Mouse (Mus musculus) limb, embryonic 14.5 days (tissue): ENCODE measurements around the gene Dbp. TPM values are rescaled to one million over a fixed set of nuclear protein-coding genes. Genes with fewer than 3 reads are reported as not detected.
A peak's percentile ranks its signal among the peaks of the same experiment; 100 is the strongest.

ENCODE experiments used
- ATAC-seq: fragments of 200-750 bp; cut with Nextera tagmentation; 2 replicates; pipeline ENCODE4 v1.8.0; 2017; ENCODE audit warnings: low read depth, moderate number of reproducible peaks, moderate TSS enrichment; ENCODE audit not compliant: low FRiP score
- DNase-seq: peaks from one replicate; pipeline ENCODE4 v3.0.0-alpha.2; 2015; ENCODE audit warnings: low spot score
- H3K27ac ChIP-seq: fragments of 300-500 bp; sonication (generic); replicated peaks from 2 replicates; pipeline ENCODE4 v1.5.1; 2014; ENCODE audit warnings: low read depth, mild to moderate bottlenecking, low read length, moderate library complexity, mixed read lengths
- H3K27me3 ChIP-seq: fragments of 300-500 bp; sonication (generic); 2 replicates; pipeline ENCODE4 v1.6.1; 2014; ENCODE audit warnings: low read length, mixed read lengths; ENCODE audit not compliant: control insufficient read depth, insufficient read depth
- H3K36me3 ChIP-seq: fragments of 300-500 bp; sonication (generic); 2 replicates; pipeline ENCODE4 v1.6.1; 2014; ENCODE audit warnings: mild to moderate bottlenecking, low read length, moderate library complexity, mixed read lengths; ENCODE audit not compliant: control insufficient read depth, insufficient read depth
- H3K4me1 ChIP-seq: fragments of 300-500 bp; sonication (generic); 2 replicates; pipeline ENCODE4 v1.6.1; 2014; ENCODE audit warnings: antibody characterized with exemption, low read length, mixed read lengths; ENCODE audit not compliant: control insufficient read depth, insufficient read depth
- H3K4me2 ChIP-seq: fragments of 300-500 bp; sonication (generic); replicated peaks from 2 replicates; pipeline ENCODE4 v1.6.1; 2014; ENCODE audit warnings: low read depth, mild to moderate bottlenecking, low read length, moderate library complexity; ENCODE audit not compliant: severe bottlenecking
- H3K4me3 ChIP-seq: fragments of 300-500 bp; sonication (generic); replicated peaks from 2 replicates; pipeline ENCODE4 v1.5.1; 2014; ENCODE audit warnings: low read length
- H3K9ac ChIP-seq: fragments of 300-500 bp; sonication (generic); 2 replicates; pipeline ENCODE4 v1.6.1; 2014; ENCODE audit warnings: mild to moderate bottlenecking, low read depth, low read length, moderate library complexity; ENCODE audit not compliant: severe bottlenecking
- H3K9me3 ChIP-seq: fragments of 300-500 bp; sonication (generic); 2 replicates; pipeline ENCODE4 v1.6.1; 2016; ENCODE audit warnings: low read length; ENCODE audit not compliant: control insufficient read depth
- POLR2A ChIP-seq: fragments of 200-500 bp; IDR thresholded peaks from 2 replicates; pipeline ENCODE4 v1.8.0; 2012; ENCODE audit warnings: inconsistent platforms, mild to moderate bottlenecking, moderate library complexity, borderline replicate concordance; ENCODE audit not compliant: insufficient read depth, insufficient read length; ENCODE audit errors: extremely low read depth
- whole genome bisulfite sequencing: fragments of 180-500 bp; shearing (Covaris S2); extraction: QIAGEN DNeasy Blood & Tissue Kit; methylation state at CpG from one replicate; pipeline ENCODE4 v1.1.7; 2014; 5-methylcytosine and 5-hydroxymethylcytosine counted together
- polyA plus RNA-seq, 2 experiments: library from polyadenylated mRNA; depleted of rRNA in 1 of 2; stranded (reverse) in 1 of 2; unstranded in 1 of 2; fragments of >200 nt; fragmentation: Nextera tagmentation in 1 of 2; extraction: Ambion mirVana in 1 of 2; gene quantifications; 2 replicates each; pipeline versions ENCODE4 v1.2.1 to v1.2.3; 2012 to 2014

Dbp gene
- polyA plus RNA-seq, 2 experiments = 7.0 to 15.1 TPM

GRCm38 (mm10) chr7:45749401-45749800, 44.5 kb downstream of the Dbp start:
- Histone ChIP-seq H3K27me3 (no peaks in the 10 kb centered on the region), H3K4me1 (no peaks in the 10 kb centered on the region), H3K27ac (no peak overlapping the region), H3K9ac (no peak overlapping the region), H3K4me3 (no peak overlapping the region), H3K36me3 (no peaks in the 10 kb centered on the region), H3K4me2 (no peak overlapping the region), H3K9me3 (no peaks in the 10 kb centered on the region; the same call in 1 of the 2 replicates)
- no peak for ATAC-seq
- WGBS = 41% methylated on average over 9 of the region's 10 CpGs
- no peak for DNase-seq
- TF ChIP-seq POLR2A = no peak

GRCm38 (mm10) chr7:45750162-45750561, 45.3 kb downstream of the Dbp start:
- Histone ChIP-seq H3K27ac (no peak overlapping the region), H3K9me3 (no peaks in the 10 kb centered on the region; the same call in 1 of the 2 replicates), H3K9ac (no peak overlapping the region), H3K4me1 (no peaks in the 10 kb centered on the region), H3K4me2 (no peak overlapping the region), H3K27me3 (no peaks in the 10 kb centered on the region), H3K4me3 (no peak overlapping the region), H3K36me3 (no peaks in the 10 kb centered on the region)
- ATAC-seq (no peak), DNase-seq (no peak)
- WGBS = 64% methylated on average over 9 of the region's 9 CpGs
- TF ChIP-seq POLR2A = no peak

- H3K4me2 ChIP-seq = no peak overlapping the region
- H3K4me3 ChIP-seq = no peak overlapping the region
- TF ChIP-seq POLR2A = no peak
- peaks cover 3% of the 10 kb centered on the region; the same call in 1 of the 2 replicates for H3K4me1 ChIP-seq
- no peaks in the 10 kb centered on the region for H3K36me3 ChIP-seq
- no peak overlapping the region for H3K27ac ChIP-seq
- ATAC-seq (no peak), DNase-seq (no peak)
- H3K9me3 ChIP-seq = no peaks in the 10 kb centered on the region
- no peak overlapping the region for H3K9ac ChIP-seq
- peaks cover 24% of the 10 kb centered on the region for H3K27me3 ChIP-seq
- 54% methylated on average over 6 of the region's 6 CpGs for WGBS
These were observed 50.8 kb downstream of the Dbp start for GRCm38 (mm10) chr7:45755703-45756102.

GRCm38 (mm10) chr7:45759400-45759799, 54.5 kb downstream of the Dbp start:
- DNase-seq (no peak), ATAC-seq (no peak)
- Histone ChIP-seq H3K9me3 (no peaks in the 10 kb centered on the region), H3K4me3 (peak overlapping the region; percentile 18; the same call in 1 of the 2 replicates), H3K4me2 (peak overlapping the region; percentile 38), H3K27ac (no peak overlapping the region), H3K36me3 (no peaks in the 10 kb centered on the region), H3K9ac (peak overlapping the region; percentile 34), H3K27me3 (peaks cover 24% of the 10 kb centered on the region), H3K4me1 (peaks cover 3% of the 10 kb centered on the region; the same call in 1 of the 2 replicates)
- no peak for TF ChIP-seq POLR2A
- WGBS = 4% methylated on average over 15 of the region's 27 CpGs

Other genes starting within 250 kb of the Dbp start
Only the 30 nearest of the 34 such genes appear.
- not detected in 2 replicates for gene Gm45808, start 218.3 kb upstream of the Dbp start, polyA plus RNA-seq (2012; rRNA removed)
- gene Gm45808, start 218.3 kb upstream of the Dbp start, polyA plus RNA-seq (2014; fragmentation: Nextera tagmentation; extraction: Ambion mirVana) = not detected in 2 replicates
- gene Dhdh, start 216.3 kb upstream of the Dbp start, polyA plus RNA-seq (2012; rRNA removed) = 2.4 and 2.9 TPM in 2 replicates
- 2.0 and 2.6 TPM in 2 replicates for gene Dhdh, start 216.3 kb upstream of the Dbp start, polyA plus RNA-seq (2014; fragmentation: Nextera tagmentation; extraction: Ambion mirVana)
- gene Nucb1, start 194.7 kb upstream of the Dbp start, polyA plus RNA-seq (2012; rRNA removed) = 293 and 299 TPM in 2 replicates
- gene Nucb1, start 194.7 kb upstream of the Dbp start, polyA plus RNA-seq (2014; fragmentation: Nextera tagmentation; extraction: Ambion mirVana) = 239 and 254 TPM in 2 replicates
- gene Ppp1r15a, start 178.8 kb upstream of the Dbp start, polyA plus RNA-seq (2012; rRNA removed) = 27.5 and 29.8 TPM in 2 replicates
- gene Ppp1r15a, start 178.8 kb upstream of the Dbp start, polyA plus RNA-seq (2014; fragmentation: Nextera tagmentation; extraction: Ambion mirVana) = 21.2 and 22.1 TPM in 2 replicates
- gene Plekha4, start 178.8 kb upstream of the Dbp start, polyA plus RNA-seq (2012; rRNA removed) = 13.1 and 17.2 TPM in 2 replicates
- 4.3 and 4.6 TPM in 2 replicates for gene Plekha4, start 178.8 kb upstream of the Dbp start, polyA plus RNA-seq (2014; fragmentation: Nextera tagmentation; extraction: Ambion mirVana)
- gene Hsd17b14, start 150.2 kb upstream of the Dbp start, polyA plus RNA-seq (2012; rRNA removed) = 1.1 and 1.2 TPM in 2 replicates
- 0.44 and 0.92 TPM in 2 replicates for gene Hsd17b14, start 150.2 kb upstream of the Dbp start, polyA plus RNA-seq (2014; fragmentation: Nextera tagmentation; extraction: Ambion mirVana)
- 67.6 and 71.5 TPM in 2 replicates for gene Bcat2, start 134.9 kb upstream of the Dbp start, polyA plus RNA-seq (2012; rRNA removed)
- gene Bcat2, start 134.9 kb upstream of the Dbp start, polyA plus RNA-seq (2014; fragmentation: Nextera tagmentation; extraction: Ambion mirVana) = 57.2 and 60.4 TPM in 2 replicates
- gene Fgf21, start 89.6 kb upstream of the Dbp start, polyA plus RNA-seq (2012; rRNA removed) = 0.58 and 0.73 TPM in 2 replicates
- gene Fgf21, start 89.6 kb upstream of the Dbp start, polyA plus RNA-seq (2014; fragmentation: Nextera tagmentation; extraction: Ambion mirVana) = 0.43 and 0.66 TPM in 2 replicates
- gene Fut1, start 87.8 kb upstream of the Dbp start, polyA plus RNA-seq (2012; rRNA removed) = 1.0 and 1.9 TPM in 2 replicates
- gene Fut1, start 87.8 kb upstream of the Dbp start, polyA plus RNA-seq (2014; fragmentation: Nextera tagmentation; extraction: Ambion mirVana) = 1.2 and 1.8 TPM in 2 replicates
- gene Izumo1, start 83.3 kb upstream of the Dbp start, polyA plus RNA-seq (2012; rRNA removed) = 0.33 and 0.43 TPM in 2 replicates
- gene Izumo1, start 83.3 kb upstream of the Dbp start, polyA plus RNA-seq (2014; fragmentation: Nextera tagmentation; extraction: Ambion mirVana) = 0.39 TPM in 1 of 2 replicates, not detected in the other
- 14.1 and 16.7 TPM in 2 replicates for gene Rasip1, start 77.6 kb upstream of the Dbp start, polyA plus RNA-seq (2012; rRNA removed)
- 11.0 and 11.8 TPM in 2 replicates for gene Rasip1, start 77.6 kb upstream of the Dbp start, polyA plus RNA-seq (2014; fragmentation: Nextera tagmentation; extraction: Ambion mirVana)
- gene Mamstr, start 65.1 kb upstream of the Dbp start, polyA plus RNA-seq (2012; rRNA removed) = 34.6 and 43.9 TPM in 2 replicates
- gene Mamstr, start 65.1 kb upstream of the Dbp start, polyA plus RNA-seq (2014; fragmentation: Nextera tagmentation; extraction: Ambion mirVana) = 15.7 and 19.8 TPM in 2 replicates
- gene Fut2, start 38.7 kb upstream of the Dbp start, polyA plus RNA-seq (2012; rRNA removed) = 1.1 and 1.4 TPM in 2 replicates
- 2.2 and 2.9 TPM in 2 replicates for gene Fut2, start 38.7 kb upstream of the Dbp start, polyA plus RNA-seq (2014; fragmentation: Nextera tagmentation; extraction: Ambion mirVana)
- 1.3 and 2.1 TPM in 2 replicates for gene Ntn5, start 21.1 kb upstream of the Dbp start, polyA plus RNA-seq (2012; rRNA removed)
- gene Ntn5, start 21.1 kb upstream of the Dbp start, polyA plus RNA-seq (2014; fragmentation: Nextera tagmentation; extraction: Ambion mirVana) = 0.59 and 0.86 TPM in 2 replicates
- gene Sec1, start 10.7 kb upstream of the Dbp start, polyA plus RNA-seq (2012; rRNA removed) = 1.7 and 2.8 TPM in 2 replicates
- gene Sec1, start 10.7 kb upstream of the Dbp start, polyA plus RNA-seq (2014; fragmentation: Nextera tagmentation; extraction: Ambion mirVana) = 0.46 and 0.92 TPM in 2 replicates
- gene Car11, start 5.2 kb upstream of the Dbp start, polyA plus RNA-seq (2012; rRNA removed) = 34.1 and 46.4 TPM in 2 replicates
- gene Car11, start 5.2 kb upstream of the Dbp start, polyA plus RNA-seq (2014; fragmentation: Nextera tagmentation; extraction: Ambion mirVana) = 9.5 and 10.6 TPM in 2 replicates
- gene Rpl18, start 10.4 kb downstream of the Dbp start, polyA plus RNA-seq (2012; rRNA removed) = 1,056 and 1,196 TPM in 2 replicates
- 1,210 and 1,246 TPM in 2 replicates for gene Rpl18, start 10.4 kb downstream of the Dbp start, polyA plus RNA-seq (2014; fragmentation: Nextera tagmentation; extraction: Ambion mirVana)
- 36.9 and 48.5 TPM in 2 replicates for gene Sphk2, start 12.9 kb downstream of the Dbp start, polyA plus RNA-seq (2012; rRNA removed)
- 27.5 and 29.2 TPM in 2 replicates for gene Sphk2, start 12.9 kb downstream of the Dbp start, polyA plus RNA-seq (2014; fragmentation: Nextera tagmentation; extraction: Ambion mirVana)
- gene Fam83e, start 16.1 kb downstream of the Dbp start, polyA plus RNA-seq (2012; rRNA removed) = 0.92 and 0.95 TPM in 2 replicates
- 0.30 and 0.48 TPM in 2 replicates for gene Fam83e, start 16.1 kb downstream of the Dbp start, polyA plus RNA-seq (2014; fragmentation: Nextera tagmentation; extraction: Ambion mirVana)
- gene Spaca4, start 20.7 kb downstream of the Dbp start, polyA plus RNA-seq (2012; rRNA removed) = not detected in 2 replicates
- not detected in 2 replicates for gene Spaca4, start 20.7 kb downstream of the Dbp start, polyA plus RNA-seq (2014; fragmentation: Nextera tagmentation; extraction: Ambion mirVana)
- 46.2 and 70.5 TPM in 2 replicates for gene Lmtk3, start 78.7 kb downstream of the Dbp start, polyA plus RNA-seq (2012; rRNA removed)
- 1.8 and 2.8 TPM in 2 replicates for gene Lmtk3, start 78.7 kb downstream of the Dbp start, polyA plus RNA-seq (2014; fragmentation: Nextera tagmentation; extraction: Ambion mirVana)
- gene Sult2b1, start 79.6 kb downstream of the Dbp start, polyA plus RNA-seq (2012; rRNA removed) = 5.3 and 8.9 TPM in 2 replicates
- 19.0 and 31.7 TPM in 2 replicates for gene Sult2b1, start 79.6 kb downstream of the Dbp start, polyA plus RNA-seq (2014; fragmentation: Nextera tagmentation; extraction: Ambion mirVana)
- 100 and 105 TPM in 2 replicates for gene Cyth2, start 109.5 kb downstream of the Dbp start, polyA plus RNA-seq (2012; rRNA removed)
- gene Cyth2, start 109.5 kb downstream of the Dbp start, polyA plus RNA-seq (2014; fragmentation: Nextera tagmentation; extraction: Ambion mirVana) = 91.7 and 113 TPM in 2 replicates
- gene Kcnj14, start 119.7 kb downstream of the Dbp start, polyA plus RNA-seq (2012; rRNA removed) = 1.7 and 3.5 TPM in 2 replicates
- gene Kcnj14, start 119.7 kb downstream of the Dbp start, polyA plus RNA-seq (2014; fragmentation: Nextera tagmentation; extraction: Ambion mirVana) = 1.1 and 1.4 TPM in 2 replicates
- 33.7 and 38.7 TPM in 2 replicates for gene Grwd1, start 125.9 kb downstream of the Dbp start, polyA plus RNA-seq (2012; rRNA removed)
- gene Grwd1, start 125.9 kb downstream of the Dbp start, polyA plus RNA-seq (2014; fragmentation: Nextera tagmentation; extraction: Ambion mirVana) = 62.4 and 62.9 TPM in 2 replicates
- gene Kdelr1, start 167.7 kb downstream of the Dbp start, polyA plus RNA-seq (2012; rRNA removed) = 374 and 521 TPM in 2 replicates
- 140 and 163 TPM in 2 replicates for gene Kdelr1, start 167.7 kb downstream of the Dbp start, polyA plus RNA-seq (2014; fragmentation: Nextera tagmentation; extraction: Ambion mirVana)
- gene Grin2d, start 173.3 kb downstream of the Dbp start, polyA plus RNA-seq (2012; rRNA removed) = 4.9 and 7.4 TPM in 2 replicates
- 0.59 and 0.61 TPM in 2 replicates for gene Grin2d, start 173.3 kb downstream of the Dbp start, polyA plus RNA-seq (2014; fragmentation: Nextera tagmentation; extraction: Ambion mirVana)
- gene Syngr4, start 191.6 kb downstream of the Dbp start, polyA plus RNA-seq (2012; rRNA removed) = 0.49 and 0.83 TPM in 2 replicates
- 0.53 and 0.99 TPM in 2 replicates for gene Syngr4, start 191.6 kb downstream of the Dbp start, polyA plus RNA-seq (2014; fragmentation: Nextera tagmentation; extraction: Ambion mirVana)
- gene Tmem143, start 191.9 kb downstream of the Dbp start, polyA plus RNA-seq (2012; rRNA removed) = 17.1 and 22.7 TPM in 2 replicates
- gene Tmem143, start 191.9 kb downstream of the Dbp start, polyA plus RNA-seq (2014; fragmentation: Nextera tagmentation; extraction: Ambion mirVana) = 3.5 and 4.7 TPM in 2 replicates
- 201 and 274 TPM in 2 replicates for gene Emp3, start 216.3 kb downstream of the Dbp start, polyA plus RNA-seq (2012; rRNA removed)
- 318 and 324 TPM in 2 replicates for gene Emp3, start 216.3 kb downstream of the Dbp start, polyA plus RNA-seq (2014; fragmentation: Nextera tagmentation; extraction: Ambion mirVana)